Mouse (Mus musculus): ENCODE measurements around the gene Tsks. TPM values are rescaled to one million over a fixed set of nuclear protein-coding genes. Genes with fewer than 3 reads are reported as not detected.

Gene Tsks
- polyA plus RNA-seq, 1 experiment, result not detected

GRCm38 (mm10) chr7:44955628-44956027 lies 12.6 kb downstream of the Tsks start:
- Histone ChIP-seq H3K4me3 (ENCODE audit: insufficient read depth, low read depth, low read length) (no peak overlapping the region), H3K4me1 (ENCODE audit: control insufficient read depth, insufficient read depth, low read length) (peaks cover 15% of the 10 kb centered on the region), H3K27ac (ENCODE audit: insufficient read depth, low read depth, low read length) (no peak overlapping the region)
- 43% methylated on average over 5 of the region's 5 CpGs for WGBS
- no peak for TF ChIP-seq CTCF (IDR thresholded peaks at IDR 0.05; ENCODE audit: insufficient read depth, low read depth, low read length)
- no peak for TF ChIP-seq POLR2A (IDR thresholded peaks at IDR 0.05; ENCODE audit: insufficient read depth, low read depth, low read length)

- TF ChIP-seq POLR2A (IDR thresholded peaks at IDR 0.05; ENCODE audit: insufficient read depth, low read depth, low read length) (no peak), CTCF (IDR thresholded peaks at IDR 0.05; ENCODE audit: insufficient read depth, low read depth, low read length) (no peak)
- H3K4me3 ChIP-seq (ENCODE audit: insufficient read depth, low read depth, low read length), result no peak overlapping the region
- whole genome bisulfite sequencing, result 59% methylated on average over 6 of the region's 6 CpGs
- no peak overlapping the region for H3K27ac ChIP-seq (ENCODE audit: insufficient read depth, low read depth, low read length)
- peaks cover 15% of the 10 kb centered on the region for H3K4me1 ChIP-seq (ENCODE audit: control insufficient read depth, insufficient read depth, low read length)
Observed at GRCm38 (mm10) chr7:44956266-44956665, 13.3 kb downstream of the Tsks start.

- Histone ChIP-seq H3K4me1 (ENCODE audit: control insufficient read depth, insufficient read depth, low read length) (peaks cover 10% of the 10 kb centered on the region), H3K4me3 (ENCODE audit: insufficient read depth, low read depth, low read length) (no peak overlapping the region), H3K27ac (ENCODE audit: insufficient read depth, low read depth, low read length) (no peak overlapping the region)
- no peak for TF ChIP-seq POLR2A (IDR thresholded peaks at IDR 0.05; ENCODE audit: insufficient read depth, low read depth, low read length)
- TF ChIP-seq CTCF (IDR thresholded peaks at IDR 0.05; ENCODE audit: insufficient read depth, low read depth, low read length), result no peak
- 65% methylated on average over 20 of the region's 20 CpGs for WGBS
Observed at GRCm38 (mm10) chr7:44957183-44957835, 14.3 kb downstream of the Tsks start.

GRCm38 (mm10) chr7:44958208-44958607 lies 15.2 kb downstream of the Tsks start:
- Histone ChIP-seq H3K27ac (ENCODE audit: insufficient read depth, low read depth, low read length) (no peak overlapping the region), H3K4me1 (ENCODE audit: control insufficient read depth, insufficient read depth, low read length) (0 out of 2 replicates have a peak, but pooled peaks cover 2% of the 10 kb centered on the region), H3K4me3 (ENCODE audit: insufficient read depth, low read depth, low read length) (no peak overlapping the region)
- TF ChIP-seq POLR2A (IDR thresholded peaks at IDR 0.05; ENCODE audit: insufficient read depth, low read depth, low read length) (no peak), CTCF (IDR thresholded peaks at IDR 0.05; ENCODE audit: insufficient read depth, low read depth, low read length) (no peak)
- WGBS, result 45% methylated on average over 7 of the region's 7 CpGs

GRCm38 (mm10) chr7:44959281-44959680 lies 16.3 kb downstream of the Tsks start:
- TF ChIP-seq CTCF (IDR thresholded peaks at IDR 0.05; ENCODE audit: insufficient read depth, low read depth, low read length) (no peak), POLR2A (IDR thresholded peaks at IDR 0.05; ENCODE audit: insufficient read depth, low read depth, low read length) (no peak)
- no peaks in the 10 kb centered on the region for H3K4me1 ChIP-seq (ENCODE audit: control insufficient read depth, insufficient read depth, low read length)
- 90% methylated on average over 8 of the region's 8 CpGs for WGBS

GRCm38 (mm10) chr7:44959874-44960511 lies 17.0 kb downstream of the Tsks start:
- Histone ChIP-seq H3K4me1 (ENCODE audit: control insufficient read depth, insufficient read depth, low read length) (no peaks in the 10 kb centered on the region), H3K27ac (ENCODE audit: insufficient read depth, low read depth, low read length) (no peak overlapping the region), H3K4me3 (ENCODE audit: insufficient read depth, low read depth, low read length) (no peak overlapping the region)
- TF ChIP-seq POLR2A (IDR thresholded peaks at IDR 0.05; ENCODE audit: insufficient read depth, low read depth, low read length) (no peak), CTCF (IDR thresholded peaks at IDR 0.05; ENCODE audit: insufficient read depth, low read depth, low read length) (no peak)
- 79% methylated on average over 10 of the region's 10 CpGs for WGBS

More at GRCm38 (mm10) chr7:44959281-44959680, 16.3 kb downstream of the Tsks start:
- Histone ChIP-seq H3K4me3 (ENCODE audit: insufficient read depth, low read depth, low read length) (no peak overlapping the region), H3K27ac (ENCODE audit: insufficient read depth, low read depth, low read length) (no peak overlapping the region)

- H3K27ac ChIP-seq (ENCODE audit: insufficient read depth, low read depth, low read length), result no peak overlapping the region
- no peak for TF ChIP-seq POLR2A (IDR thresholded peaks at IDR 0.05; ENCODE audit: insufficient read depth, low read depth, low read length)
- no peak for TF ChIP-seq CTCF (IDR thresholded peaks at IDR 0.05; ENCODE audit: insufficient read depth, low read depth, low read length)
- H3K4me1 ChIP-seq (ENCODE audit: control insufficient read depth, insufficient read depth, low read length), result no peaks in the 10 kb centered on the region
- 93% methylated on average over 13 of the region's 13 CpGs for WGBS
- no peak overlapping the region for H3K4me3 ChIP-seq (ENCODE audit: insufficient read depth, low read depth, low read length)
Observed at GRCm38 (mm10) chr7:44960512-44960910, 17.5 kb downstream of the Tsks start.

GRCm38 (mm10) chr7:44962337-44962736 lies 19.3 kb downstream of the Tsks start:
- TF ChIP-seq POLR2A (IDR thresholded peaks at IDR 0.05; ENCODE audit: insufficient read depth, low read depth, low read length) (no peak), CTCF (IDR thresholded peaks at IDR 0.05; ENCODE audit: insufficient read depth, low read depth, low read length) (no peak)
- Histone ChIP-seq H3K4me3 (ENCODE audit: insufficient read depth, low read depth, low read length) (no peak overlapping the region), H3K27ac (ENCODE audit: insufficient read depth, low read depth, low read length) (no peak overlapping the region), H3K4me1 (ENCODE audit: control insufficient read depth, insufficient read depth, low read length) (no peaks in the 10 kb centered on the region)
- 79% methylated on average over 8 of the region's 8 CpGs for WGBS

GRCm38 (mm10) chr7:44962831-44963230 lies 19.8 kb downstream of the Tsks start:
- 91% methylated on average over 5 of the region's 5 CpGs for WGBS
- no peak overlapping the region for H3K4me3 ChIP-seq (ENCODE audit: insufficient read depth, low read depth, low read length)
- no peak for TF ChIP-seq POLR2A (IDR thresholded peaks at IDR 0.05; ENCODE audit: insufficient read depth, low read depth, low read length)
- TF ChIP-seq CTCF (IDR thresholded peaks at IDR 0.05; ENCODE audit: insufficient read depth, low read depth, low read length), result no peak

More at GRCm38 (mm10) chr7:44962831-44963230, 19.8 kb downstream of the Tsks start:
- Histone ChIP-seq H3K27ac (ENCODE audit: insufficient read depth, low read depth, low read length) (no peak overlapping the region), H3K4me1 (ENCODE audit: control insufficient read depth, insufficient read depth, low read length) (no peaks in the 10 kb centered on the region)
